Mouse (Mus musculus): ENCODE measurements around the gene Prss8. TPM values are rescaled to one million over a fixed set of nuclear protein-coding genes. Genes with fewer than 3 reads are reported as not detected.

Gene Prss8
- total and polyA plus RNA-seq, 3 experiments, result 0.12 to 0.21 TPM; not detected in 1

DNA sequence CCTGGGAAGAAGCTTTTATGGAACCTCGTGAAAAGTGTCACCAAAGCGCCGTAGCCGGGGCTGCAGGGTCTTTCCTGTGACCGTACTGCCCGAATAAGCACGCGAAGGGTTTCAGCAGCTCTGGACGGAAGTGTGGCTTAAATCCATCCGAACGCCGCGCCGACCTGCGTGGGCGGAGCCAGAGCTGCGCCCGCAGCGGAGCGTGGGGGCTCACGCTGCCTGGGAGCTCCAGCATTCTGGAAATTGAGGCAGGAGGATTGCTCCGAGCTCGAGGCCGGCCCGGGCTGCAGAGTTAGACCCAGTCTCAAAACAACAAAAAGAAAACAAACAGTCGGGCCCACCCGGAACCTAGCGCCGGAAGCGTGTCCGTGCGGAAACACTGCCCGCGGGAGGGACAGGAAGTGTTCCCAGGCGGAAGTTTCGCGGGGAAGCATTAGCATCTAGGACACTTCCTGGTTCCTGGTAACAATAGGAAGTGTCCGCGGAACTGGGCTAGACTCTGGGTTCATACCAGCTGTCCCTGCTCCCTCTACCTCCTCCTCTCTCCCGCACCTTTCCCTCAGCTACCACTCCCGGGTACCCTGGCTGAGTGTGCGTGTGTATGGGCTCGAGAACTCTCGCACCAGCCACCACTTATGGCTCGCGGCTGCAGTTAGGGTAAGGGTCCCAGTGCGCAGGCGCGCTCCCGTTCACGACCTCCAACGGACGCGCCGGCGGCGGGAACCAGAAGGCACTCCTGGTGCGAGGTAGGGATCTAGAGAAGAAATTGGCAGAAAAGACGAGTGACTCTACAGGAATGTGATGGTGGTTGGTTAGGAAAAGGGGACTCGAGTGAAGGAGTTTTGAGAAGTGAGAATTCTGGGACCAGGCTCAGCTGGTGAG is 53.2 kb downstream of the Prss8 start, which contains the start of gene Zfp668:
Zfp668 (minus strand) TSS at position 362 of the 882 bp plus-strand sequence.
- H3K79me2 ChIP-seq (ENCODE audit: control insufficient read depth, insufficient read depth, low read length, poor library complexity), result peaks cover 66% of the 10 kb centered on the region
- H3K9ac ChIP-seq (ENCODE audit: control insufficient read depth, low read depth, low read length, poor library complexity, severe bottlenecking), result peak within 1 kb of the TSS; percentile 90
- H3K36me3 ChIP-seq (ENCODE audit: control insufficient read depth in 1 of 2, insufficient read depth in 2 of 2, low read length in 2 of 2), result peaks cover 0 to 18% of the 10 kb centered on the region in 2 experiments
- peak within 1 kb of the TSS; percentile 81 to 86 for H3K4me3 ChIP-seq (ENCODE audit: control insufficient read depth in 1 of 2, insufficient read depth in 1 of 2, low read depth in 2 of 2, low read length in 2 of 2)
- H3K27me3 ChIP-seq (ENCODE audit: control insufficient read depth in 1 of 2, insufficient read depth in 2 of 2, low read length in 2 of 2), result no peaks in the 10 kb centered on the region
- H3K4me1 ChIP-seq (ENCODE audit: control insufficient read depth in 1 of 2, insufficient read depth in 2 of 2, low read length in 2 of 2), result peaks cover 0 to 16% of the 10 kb centered on the region in 2 experiments; a peak in 3 of 4 replicates
- H3K27ac ChIP-seq (ENCODE audit: control insufficient read depth, low read depth, low read length), result peak within 1 kb of the TSS; percentile 85
- H3K9me3 ChIP-seq (replicated peaks; ENCODE audit: insufficient read depth, low read length), result no peaks in the 10 kb centered on the region
- peak; percentile 98 for DNase-seq (ENCODE audit: low read depth, low spot score)
- TF ChIP-seq MAFK (IDR thresholded peaks at IDR 0.05; ENCODE audit: borderline replicate concordance, low read depth, low read length), result no peak
- no peak for TF ChIP-seq ZKSCAN1 (IDR thresholded peaks at IDR 0.05; ENCODE audit: low read depth, low read length)
- no peak for TF ChIP-seq UBTF (IDR thresholded peaks at IDR 0.05; ENCODE audit: borderline replicate concordance, insufficient read depth, low read depth, low read length)
- TF ChIP-seq RAD21 (IDR thresholded peaks at IDR 0.05; ENCODE audit: low read depth, low read length), result no peak
- peak; percentile 94 for TF ChIP-seq MAZ (IDR thresholded peaks at IDR 0.05; ENCODE audit: low read depth, low read length)
- no peak for TF ChIP-seq EP300 (IDR thresholded peaks at IDR 0.05; ENCODE audit: low read depth in 1 of 2, low read length in 2 of 2)
- no peak for TF ChIP-seq BHLHE40 (IDR thresholded peaks at IDR 0.05; ENCODE audit: borderline replicate concordance, low read depth, low read length)
- peak; percentile 68 for TF ChIP-seq RCOR1 (IDR thresholded peaks at IDR 0.05; ENCODE audit: low read depth, low read length)
- TF ChIP-seq SIN3A (IDR thresholded peaks at IDR 0.05; ENCODE audit: low read length), result peak; percentile 93
- TF ChIP-seq KAT2A (conservative IDR thresholded peaks at IDR 0.05; ENCODE audit: low read depth, low read length), result peak; percentile 89
- no peak; the same call in 1 of the 2 replicates for TF ChIP-seq MYC (IDR thresholded peaks at IDR 0.05; ENCODE audit: low read depth, low read length)
- TF ChIP-seq ZMIZ1 (IDR thresholded peaks at IDR 0.05; ENCODE audit: low read depth, low read length), result peak; percentile 54; the same call in 1 of the 2 replicates
- no peak for TF ChIP-seq USF1 (IDR thresholded peaks at IDR 0.05; ENCODE audit: low read depth, low read length)
- no peak for TF ChIP-seq JUND (IDR thresholded peaks at IDR 0.05; ENCODE audit: low read depth, low read length)
- no peak for TF ChIP-seq POLR2AphosphoS5 (IDR thresholded peaks at IDR 0.05; ENCODE audit: borderline replicate concordance, low read depth, low read length)
- TF ChIP-seq USF2 (IDR thresholded peaks at IDR 0.05; ENCODE audit: borderline replicate concordance in 1 of 2, insufficient read depth in 1 of 2, low read depth in 1 of 2, low read length in 2 of 2), result no peak
- peak; percentile 52 for TF ChIP-seq NELFE (IDR thresholded peaks at IDR 0.05; ENCODE audit: low read depth, low read length)
- no peak for TF ChIP-seq TAL1 (IDR thresholded peaks at IDR 0.05; ENCODE audit: low read length)
- TF ChIP-seq CHD2 (IDR thresholded peaks at IDR 0.05; ENCODE audit: low read length), result no peak; the same call in 1 of the 2 replicates
- peak; percentile 27 to 83 for TF ChIP-seq POLR2A (IDR thresholded peaks at IDR 0.05; ENCODE audit: control insufficient read depth in 1 of 2, insufficient read depth in 1 of 2, low read depth in 1 of 2, low read length in 2 of 2, poor library complexity in 1 of 2)
- TF ChIP-seq GATA1 (IDR thresholded peaks at IDR 0.05; ENCODE audit: low read depth, low read length), result no peak
- no peak for TF ChIP-seq ZNF384 (IDR thresholded peaks at IDR 0.05; ENCODE audit: low read depth, low read length)
- TF ChIP-seq TBP (IDR thresholded peaks at IDR 0.05; ENCODE audit: low read depth, low read length), result peak; percentile 75
- TF ChIP-seq ELF1 (IDR thresholded peaks at IDR 0.05; ENCODE audit: low read depth, low read length), result peak; percentile 100
- TF ChIP-seq MAX (IDR thresholded peaks at IDR 0.05; ENCODE audit: low read length), result peak; percentile 62
- no peak for TF ChIP-seq SMC3 (IDR thresholded peaks at IDR 0.05; ENCODE audit: low read depth, low read length)
- peak; percentile 68 for TF ChIP-seq TCF12 (IDR thresholded peaks at IDR 0.05; ENCODE audit: low read depth, low read length)
- peak; percentile 97 for TF ChIP-seq HCFC1 (IDR thresholded peaks at IDR 0.05; ENCODE audit: low read depth, low read length)
- no peak; the same call in none of the 2 replicates for TF ChIP-seq MYB (IDR thresholded peaks at IDR 0.05; ENCODE audit: low read depth, low read length)
- peak; percentile 44; the same call in 1 of the 2 replicates for TF ChIP-seq CHD1 (IDR thresholded peaks at IDR 0.05; ENCODE audit: low read depth, low read length)
- TF ChIP-seq POLR2AphosphoS2 (IDR thresholded peaks at IDR 0.05; ENCODE audit: low read length), result peak; percentile 71; the same call in 1 of the 2 replicates
- no peak for TF ChIP-seq MEF2A (IDR thresholded peaks at IDR 0.05; ENCODE audit: extremely low read depth, insufficient replicate concordance, low read depth, low read length, poor library complexity, severe bottlenecking)
- TF ChIP-seq ZC3H11A (IDR thresholded peaks at IDR 0.05; ENCODE audit: low read depth, low read length), result no peak
- no peak; the same call in 1 of the 2 replicates for TF ChIP-seq GABPA (IDR thresholded peaks at IDR 0.05; ENCODE audit: low read depth, low read length)
- peak; percentile 87; the same call in 1 of the 2 replicates for TF ChIP-seq E2F4 (IDR thresholded peaks at IDR 0.05; ENCODE audit: borderline replicate concordance, low read depth, low read length)
